Mouse (Mus musculus): ENCODE results near the gene Atp10a.

GRCm38 (mm10) chr7:58690069-58690923 is 34.3 kb downstream of the Atp10a start:
- no peak for TF ChIP-seq POLR2A (IDR thresholded peaks at IDR 0.05; ENCODE audit: low read depth, low read length)
- no peak for TF ChIP-seq CTCF (conservative IDR thresholded peaks at IDR 0.05; ENCODE audit: insufficient read depth, insufficient read length, low read depth, low read length)
